ENCODE assay signal across 8 mouse cellular contexts in the genomic region with DNA sequence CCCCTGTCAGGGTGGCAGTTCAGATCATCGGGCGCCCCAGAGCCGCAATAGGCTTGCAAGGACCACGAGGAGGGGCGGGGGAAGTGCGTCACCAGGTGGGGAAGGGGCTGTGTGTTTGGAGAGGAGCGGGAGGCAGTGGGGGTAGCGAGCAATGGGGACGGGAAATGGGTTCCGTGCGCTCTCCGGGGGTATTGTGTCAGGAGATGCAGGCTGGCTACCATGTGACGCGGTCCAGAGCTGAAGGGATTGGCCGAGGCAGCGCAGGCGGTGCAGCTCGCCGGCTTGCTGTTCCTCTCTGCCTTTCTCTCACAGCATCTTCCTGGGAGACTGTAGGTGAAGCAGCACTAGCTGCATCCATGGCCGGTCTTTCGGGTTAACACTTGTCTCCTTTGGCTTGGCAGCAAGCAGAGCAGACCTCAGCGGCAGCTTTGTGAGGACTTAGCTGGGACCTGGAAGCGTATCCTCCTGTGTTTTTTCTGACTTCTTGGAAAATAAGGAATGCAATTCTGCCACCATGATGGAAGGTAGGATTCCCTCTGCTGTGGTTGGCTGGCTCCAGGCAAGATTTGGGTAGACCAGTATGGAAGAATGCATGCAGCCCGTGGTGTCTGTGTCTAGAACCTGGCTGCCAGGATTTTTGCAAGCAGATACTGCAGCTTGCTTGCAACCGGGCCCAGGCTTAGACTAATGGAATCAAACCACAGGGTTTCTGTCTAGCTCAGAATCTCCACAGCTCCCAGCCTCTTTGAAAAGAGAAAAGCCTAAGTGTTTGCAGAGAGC. TPM values are rescaled to one million over a fixed set of nuclear protein-coding genes. Genes with fewer than 3 reads are reported as not detected.
DNase-seq lines count a peak whose midpoint lies in the region; ATAC-seq lines count a peak whose summit lies in the region.

No protein-coding gene starts in this region.

- no peaks in the 10 kb centered on the region for H3K36me3 ChIP-seq in embryonic facial prominence, embryonic 14.5 days (ENCODE audit: control insufficient read depth, insufficient read depth, low read length)
- H3K36me3 ChIP-seq in heart, embryonic 10.5 days: no peaks in the 10 kb centered on the region
- no peaks in the 10 kb centered on the region for H3K36me3 ChIP-seq in kidney, embryonic 14.5 days (ENCODE audit: control insufficient read depth, insufficient read depth, low read length)
- no peaks in the 10 kb centered on the region for H3K36me3 ChIP-seq in limb, embryonic 13.5 days
- H3K36me3 ChIP-seq in midbrain, embryonic 13.5 days: no peaks in the 10 kb centered on the region

- H3K27ac ChIP-seq in embryonic facial prominence, embryonic 14.5 days (replicated peaks; ENCODE audit: low read depth, low read length): peak overlapping the region; percentile 84
- H3K27ac ChIP-seq in heart, embryonic 10.5 days: peak overlapping the region; percentile 75
- no peak overlapping the region for H3K27ac ChIP-seq in kidney, embryonic 14.5 days (ENCODE audit: low read depth, low read length)
- peak overlapping the region; percentile 67; the same call in 1 of the 2 replicates for H3K27ac ChIP-seq in limb, embryonic 13.5 days
- H3K27ac ChIP-seq in midbrain, embryonic 13.5 days: peak overlapping the region; percentile 99

- H3K9ac ChIP-seq in embryonic facial prominence, embryonic 14.5 days (ENCODE audit: low read depth, low read length): peak overlapping the region; percentile 70
- peak overlapping the region; percentile 38 for H3K9ac ChIP-seq in kidney, embryonic 14.5 days (ENCODE audit: low read depth, low read length)
- peak overlapping the region; percentile 72 for H3K9ac ChIP-seq in limb, embryonic 13.5 days
- peak overlapping the region; percentile 85 for H3K9ac ChIP-seq in midbrain, embryonic 13.5 days (replicated peaks)

- H3K9me3 ChIP-seq in embryonic facial prominence, embryonic 14.5 days (ENCODE audit: control insufficient read depth, low read length): no peaks in the 10 kb centered on the region
- no peaks in the 10 kb centered on the region for H3K9me3 ChIP-seq in heart, embryonic 10.5 days
- H3K9me3 ChIP-seq in kidney, embryonic 14.5 days (ENCODE audit: control insufficient read depth, low read length): no peaks in the 10 kb centered on the region
- no peaks in the 10 kb centered on the region for H3K9me3 ChIP-seq in limb, embryonic 13.5 days
- no peaks in the 10 kb centered on the region for H3K9me3 ChIP-seq in midbrain, embryonic 13.5 days

- peak overlapping the region; percentile 54 for H3K4me3 ChIP-seq in embryonic facial prominence, embryonic 14.5 days (ENCODE audit: low read depth, low read length)
- peak overlapping the region; percentile 74 for H3K4me3 ChIP-seq in heart, embryonic 10.5 days
- peak overlapping the region; percentile 41 for H3K4me3 ChIP-seq in kidney, embryonic 14.5 days (ENCODE audit: low read length)
- H3K4me3 ChIP-seq in limb, embryonic 13.5 days: peak overlapping the region; percentile 55
- H3K4me3 ChIP-seq in midbrain, embryonic 13.5 days (replicated peaks): peak overlapping the region; percentile 60

- DNase-seq in urinary bladder, postnatal 36 days (ENCODE audit: low spot score in 2 of 2): peak; percentile 7 to 11
- no peak for DNase-seq in urinary bladder, postnatal 10 days (ENCODE audit: low spot score)
- peak; percentile 90 for DNase-seq in embryonic facial prominence, embryonic 14.5 days (ENCODE audit: low spot score)
- peak; percentile 83 for DNase-seq in heart, embryonic 10.5 days (ENCODE audit: low spot score)
- DNase-seq in telencephalon, adult 2 months (ENCODE audit: low read depth, low spot score): peak; percentile 95

- peak overlapping the region; percentile 97 for H3K4me2 ChIP-seq in embryonic facial prominence, embryonic 14.5 days (ENCODE audit: low read depth, low read length)
- peak overlapping the region; percentile 94 for H3K4me2 ChIP-seq in kidney, embryonic 14.5 days (replicated peaks; ENCODE audit: low read depth, low read length)
- peak overlapping the region; percentile 83 for H3K4me2 ChIP-seq in limb, embryonic 13.5 days (replicated peaks)
- H3K4me2 ChIP-seq in midbrain, embryonic 13.5 days (replicated peaks): peak overlapping the region; percentile 88

- ATAC-seq in embryonic facial prominence, embryonic 14.5 days (ENCODE audit: low read depth): peak; percentile 96
- peak; percentile 94 for ATAC-seq in kidney, embryonic 14.5 days (ENCODE audit: low FRiP score, low TSS enrichment)
- peak; percentile 90 for ATAC-seq in limb, embryonic 13.5 days (ENCODE audit: low FRiP score, low read depth)
- ATAC-seq in midbrain, embryonic 13.5 days: peak; percentile 98

- H3K4me1 ChIP-seq in embryonic facial prominence, embryonic 14.5 days (ENCODE audit: control insufficient read depth, insufficient read depth, low read length): no peaks in the 10 kb centered on the region
- H3K4me1 ChIP-seq in heart, embryonic 10.5 days: peaks cover 7% of the 10 kb centered on the region
- no peaks in the 10 kb centered on the region; the same call in 1 of the 2 replicates for H3K4me1 ChIP-seq in kidney, embryonic 14.5 days (ENCODE audit: control insufficient read depth, insufficient read depth, low read length)
- H3K4me1 ChIP-seq in limb, embryonic 13.5 days: peaks cover 3% of the 10 kb centered on the region
- peaks cover 29% of the 10 kb centered on the region for H3K4me1 ChIP-seq in midbrain, embryonic 13.5 days (replicated peaks)

- H3K27me3 ChIP-seq in embryonic facial prominence, embryonic 14.5 days (replicated peaks; ENCODE audit: control insufficient read depth, insufficient read depth, low read length): no peaks in the 10 kb centered on the region
- peaks cover 6% of the 10 kb centered on the region; the same call in 1 of the 2 replicates for H3K27me3 ChIP-seq in heart, embryonic 10.5 days (ENCODE audit: insufficient read depth, poor library complexity, severe bottlenecking)
- H3K27me3 ChIP-seq in kidney, embryonic 14.5 days (ENCODE audit: control insufficient read depth, insufficient read depth, low read length): no peaks in the 10 kb centered on the region
- no peaks in the 10 kb centered on the region for H3K27me3 ChIP-seq in limb, embryonic 13.5 days
- no peaks in the 10 kb centered on the region for H3K27me3 ChIP-seq in midbrain, embryonic 13.5 days

- 1% methylated on average over 20 of the region's 25 CpGs for WGBS in embryonic facial prominence, embryonic 14.5 days
- WGBS in heart, embryonic 10.5 days: 2% methylated on average over 25 of the region's 25 CpGs
- 2% methylated on average over 25 of the region's 25 CpGs for whole genome bisulfite sequencing in kidney, embryonic 14.5 days
- WGBS in limb, embryonic 13.5 days: 3% methylated on average over 25 of the region's 25 CpGs
- WGBS in midbrain, embryonic 13.5 days: under 1% methylated on average over 25 of the region's 25 CpGs

RNA-seq across cellular contexts. Expression of a gene that starts 19.1 kb away (rescaled TPM):
- 4.0 and 6.8 TPM in 2 replicates for polyA plus RNA-seq in embryonic facial prominence, embryonic 14.5 days (2014; fragmentation: Nextera tagmentation; extraction: Ambion mirVana)
- polyA plus RNA-seq in heart, embryonic 10.5 days (2016; fragmentation: Nextera tagmentation; extraction: Ambion mirVana): 1.3 and 3.0 TPM in 2 replicates
- polyA plus RNA-seq in kidney, embryonic 14.5 days (2014; fragmentation: Nextera tagmentation; extraction: Ambion mirVana): 8.8 and 10.0 TPM in 2 replicates
- polyA plus RNA-seq in limb, embryonic 13.5 days (2015; fragmentation: Nextera tagmentation; extraction: Ambion mirVana): 10.0 and 11.7 TPM in 2 replicates
- 56.7 and 61.8 TPM in 2 replicates for polyA plus RNA-seq in midbrain, embryonic 13.5 days (2015; fragmentation: Nextera tagmentation; extraction: Ambion mirVana)
